Mouse (Mus musculus) liver, embryonic 13.5 days (tissue): ENCODE data around the gene Med20. TPM values are rescaled to one million over a fixed set of nuclear protein-coding genes. Genes with fewer than 3 reads are reported as not detected.
A peak's percentile ranks its signal among the peaks of the same experiment; 100 is the strongest.

Source experiments
- ATAC-seq: fragments of 200-750 bp; cut with Nextera tagmentation; 2 replicates; pipeline ENCODE4 v1.8.0; 2017; ENCODE audit warnings: low read depth, mild to moderate bottlenecking, moderate number of reproducible peaks, moderate library complexity
- DNase-seq: peaks from one replicate; pipeline ENCODE4 v3.0.0; 2022
- H3K27ac ChIP-seq: fragments of 300-500 bp; sonication (generic); 2 replicates; pipeline ENCODE4 v1.5.1; 2015; ENCODE audit warnings: moderate library complexity, mild to moderate bottlenecking, inconsistent platforms
- H3K27me3 ChIP-seq: fragments of 300-500 bp; sonication (generic); 2 replicates; pipeline ENCODE4 v1.6.1; 2015; ENCODE audit warnings: mild to moderate bottlenecking, inconsistent platforms
- H3K36me3 ChIP-seq: fragments of 300-500 bp; sonication (generic); 2 replicates; pipeline ENCODE4 v1.6.1; 2015; ENCODE audit warnings: mild to moderate bottlenecking, inconsistent platforms
- H3K4me1 ChIP-seq: fragments of 300-500 bp; sonication (generic); replicated peaks from 2 replicates; pipeline ENCODE4 v1.6.1; 2015; ENCODE audit warnings: inconsistent platforms
- H3K4me2 ChIP-seq: fragments of 300-500 bp; sonication (generic); 2 replicates; pipeline ENCODE4 v1.6.1; 2015; ENCODE audit warnings: inconsistent platforms, mild to moderate bottlenecking, moderate library complexity
- H3K4me3 ChIP-seq: fragments of 300-500 bp; sonication (generic); replicated peaks from 2 replicates; pipeline ENCODE4 v1.5.1; 2015; ENCODE audit warnings: mild to moderate bottlenecking, inconsistent platforms
- H3K9ac ChIP-seq: fragments of 300-500 bp; sonication (generic); 2 replicates; pipeline ENCODE4 v1.6.1; 2015; ENCODE audit warnings: mild to moderate bottlenecking, inconsistent platforms
- H3K9me3 ChIP-seq: fragments of 300-500 bp; sonication (generic); replicated peaks from 2 replicates; pipeline ENCODE4 v1.6.1; 2016; ENCODE audit warnings: inconsistent platforms
- WGBS: fragments of 180-500 bp; shearing (Covaris S2); methylation state at CpG from one replicate; pipeline ENCODE4 v1.1.7; 2015; ENCODE audit not compliant: insufficient replicate concordance; 5-methylcytosine and 5-hydroxymethylcytosine counted together
- polyA plus RNA-seq: library from polyadenylated mRNA; unstranded; fragments of >200 nt; fragmentation: Nextera tagmentation; extraction: Ambion mirVana; gene quantifications from 2 replicates; pipeline ENCODE4 v1.2.1, GENCODE M21; 2015

Gene Med20
- polyA plus RNA-seq: 26.0 and 26.1 TPM in 2 replicates

DNA sequence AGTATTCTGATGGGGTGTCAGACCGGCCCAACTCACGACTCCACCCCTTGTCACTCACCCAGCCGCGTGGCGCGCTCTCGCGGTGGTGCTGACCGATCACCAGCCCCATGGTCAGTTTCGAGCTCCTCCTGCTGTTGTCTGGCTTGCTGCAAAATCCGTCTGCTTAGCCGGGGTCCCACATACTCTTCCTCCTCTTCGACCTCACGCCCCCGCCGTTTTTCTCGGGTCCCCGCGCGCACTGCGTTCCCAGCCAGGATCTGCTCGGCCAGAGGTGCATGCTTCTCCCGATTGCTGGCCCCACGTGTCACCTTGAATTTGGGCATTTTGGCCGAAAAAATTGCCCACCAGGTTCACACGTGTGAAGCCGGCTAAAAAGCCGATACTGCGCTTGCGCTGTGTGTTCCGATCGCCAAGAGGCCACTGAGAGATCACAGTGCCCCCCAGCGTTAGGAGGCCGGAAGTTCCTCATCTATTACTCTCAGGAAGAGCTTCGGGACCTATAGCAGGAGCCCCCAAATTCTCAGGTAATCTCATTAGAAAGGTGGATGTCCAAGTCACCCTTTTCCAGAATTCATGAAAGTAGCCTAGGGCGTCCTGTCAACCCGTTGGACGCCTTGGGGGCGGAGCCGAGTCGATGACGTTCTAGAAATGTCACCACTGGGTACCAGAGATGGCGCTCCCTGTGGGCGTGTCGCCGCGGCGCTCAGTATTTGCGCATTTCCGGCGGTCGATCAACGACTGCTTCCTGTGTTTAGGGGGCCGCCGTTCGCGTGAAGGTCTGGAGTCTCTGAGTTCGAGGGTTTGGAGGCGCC lies at the start of gene Med20, which contains the start of the genes Bysl and Gm20517:
TSS of gene Med20 (plus strand) at position 734 of the 812 bp plus-strand sequence.
TSS of gene Bysl (minus strand) at position 644 of the 812 bp plus-strand sequence.
TSS of gene Gm20517 (plus strand) at position 741 of the 812 bp plus-strand sequence.
- peak; percentile 89 for ATAC-seq
- Histone ChIP-seq H3K9me3 (no peaks in the 10 kb centered on the region), H3K27me3 (no peaks in the 10 kb centered on the region), H3K9ac (peak within 1 kb of the TSS; percentile 86), H3K4me2 (peak within 1 kb of the TSS; percentile 88), H3K4me1 (peaks cover 75% of the 10 kb centered on the region), H3K27ac (peak within 1 kb of the TSS; percentile 91), H3K36me3 (peaks cover 67% of the 10 kb centered on the region), H3K4me3 (peak within 1 kb of the TSS; percentile 85)
- under 1% methylated on average over 59 of the region's 59 CpGs for WGBS
- peak; percentile 94 for DNase-seq

DNA sequence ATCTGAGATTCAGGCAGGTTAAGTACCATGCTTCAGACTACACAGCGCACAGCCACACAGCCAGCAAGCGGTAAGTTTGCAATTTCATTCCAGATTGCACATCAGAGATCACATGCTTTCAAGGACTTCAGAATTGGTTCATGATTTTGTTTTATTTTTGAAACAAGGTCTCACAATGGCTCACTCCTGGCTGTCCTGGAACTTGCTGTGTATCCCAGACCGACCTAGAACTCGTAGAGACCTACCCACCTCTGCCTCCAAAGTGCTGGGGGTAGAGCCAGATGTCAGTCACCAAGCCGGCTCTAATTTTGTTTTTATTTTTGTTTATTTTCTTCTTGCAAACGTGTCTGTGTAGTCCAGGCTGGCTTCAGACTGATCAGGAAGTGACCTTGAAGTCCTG lies 48.5 kb upstream of the Med20 start:
- WGBS: 76% methylated on average over 6 of the region's 6 CpGs
- Histone ChIP-seq H3K4me2 (no peak overlapping the region), H3K4me1 (peaks cover 68% of the 10 kb centered on the region), H3K36me3 (no peaks in the 10 kb centered on the region), H3K9me3 (no peaks in the 10 kb centered on the region), H3K9ac (no peak overlapping the region), H3K27me3 (no peaks in the 10 kb centered on the region), H3K27ac (0 out of 2 replicates have a peak overlapping the region, but pooled peaks have one; percentile 21), H3K4me3 (no peak overlapping the region)
- ATAC-seq: no peak
- no peak for DNase-seq

DNA sequence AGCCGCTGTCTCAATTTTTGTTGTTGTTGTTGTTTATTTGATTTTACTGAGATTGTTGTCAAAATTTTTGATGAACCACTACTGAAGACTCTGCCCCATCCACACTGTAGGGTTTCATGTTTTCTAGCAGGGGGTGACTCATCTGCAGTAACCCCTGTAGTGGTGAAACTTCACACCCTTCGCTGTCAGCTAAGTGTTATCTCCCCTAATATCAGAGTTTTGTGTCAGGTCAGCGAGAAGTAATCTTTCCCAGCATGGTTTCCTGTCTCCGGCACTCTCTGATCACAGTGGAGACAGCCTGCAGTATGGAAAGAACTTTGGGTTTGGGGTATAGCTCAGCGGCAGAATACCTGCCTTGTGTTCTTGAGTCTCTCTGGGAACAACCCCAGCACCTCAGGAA lies 46.8 kb upstream of the Med20 start:
- Histone ChIP-seq H3K9ac (0 out of 2 replicates have a peak overlapping the region, but pooled peaks have one; percentile 23), H3K27ac (peak overlapping the region; percentile 61)
- 23% methylated on average over 5 of the region's 5 CpGs for WGBS

DNA sequence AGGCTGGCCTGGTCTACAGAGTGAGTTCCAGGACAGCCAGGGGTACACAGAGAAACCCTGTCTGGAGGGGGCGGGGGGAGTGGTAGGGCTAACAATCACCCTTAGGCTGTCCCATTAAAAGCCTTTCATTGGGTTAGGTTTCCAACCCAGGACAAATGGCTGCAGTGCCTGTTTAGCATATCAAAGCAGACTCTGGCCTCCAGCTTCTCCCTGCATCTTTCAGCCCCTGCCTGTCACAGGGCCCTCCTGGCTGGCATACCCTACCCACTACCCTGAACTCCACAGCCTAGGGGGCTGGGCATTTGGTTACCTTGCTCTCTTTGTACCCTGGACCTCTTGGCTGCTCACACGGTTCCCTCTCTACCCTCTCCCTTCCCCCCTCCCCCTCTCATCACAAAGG lies 45.2 kb upstream of the Med20 start:
- no peak overlapping the region for H3K4me2 ChIP-seq
- peaks cover 68% of the 10 kb centered on the region for H3K4me1 ChIP-seq
- H3K9ac ChIP-seq: peak overlapping the region; percentile 37; the same call in 1 of the 2 replicates
- H3K27ac ChIP-seq: peak overlapping the region; percentile 56; the same call in 1 of the 2 replicates
- H3K36me3 ChIP-seq: no peaks in the 10 kb centered on the region
- WGBS: 49% methylated on average over 2 of the region's 2 CpGs
- H3K27me3 ChIP-seq: no peaks in the 10 kb centered on the region
- no peak for ATAC-seq
- no peak for DNase-seq
- H3K4me3 ChIP-seq: no peak overlapping the region
- no peaks in the 10 kb centered on the region for H3K9me3 ChIP-seq

More for the DNA sequence above, 46.8 kb upstream of the Med20 start:
- no peaks in the 10 kb centered on the region for H3K9me3 ChIP-seq
- H3K4me3 ChIP-seq: no peak overlapping the region
- H3K27me3 ChIP-seq: no peaks in the 10 kb centered on the region
- DNase-seq (no peak), ATAC-seq (no peak)
- peaks cover 78% of the 10 kb centered on the region for H3K4me1 ChIP-seq
- H3K36me3 ChIP-seq: no peaks in the 10 kb centered on the region
- H3K4me2 ChIP-seq: peak overlapping the region; percentile 20; the same call in 1 of the 2 replicates

DNA sequence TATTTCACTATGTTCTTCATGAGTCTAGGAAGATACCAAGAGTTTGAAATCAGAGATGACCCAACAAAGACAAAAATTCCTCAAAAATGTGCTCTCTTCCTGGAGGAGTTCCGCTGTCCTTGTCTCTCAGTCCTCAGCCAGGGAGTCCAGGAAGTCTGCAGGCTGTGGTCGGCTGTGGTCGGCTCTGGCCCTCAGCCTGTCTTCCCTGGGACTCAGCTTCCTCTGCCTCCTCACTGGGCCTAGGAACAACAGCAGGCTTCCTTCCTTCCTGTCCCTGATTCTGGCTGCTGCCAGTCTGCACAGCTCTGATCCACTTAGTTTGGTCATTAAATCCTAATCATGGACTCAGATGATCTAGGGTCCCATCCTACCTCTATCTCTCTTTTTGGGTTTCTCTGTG lies 44.1 kb upstream of the Med20 start:
- Histone ChIP-seq H3K9me3 (no peaks in the 10 kb centered on the region), H3K27ac (peak overlapping the region; percentile 90), H3K4me1 (peaks cover 77% of the 10 kb centered on the region), H3K36me3 (no peaks in the 10 kb centered on the region), H3K9ac (peak overlapping the region; percentile 58; the same call in 1 of the 2 replicates), H3K4me2 (no peak overlapping the region), H3K4me3 (no peak overlapping the region), H3K27me3 (no peaks in the 10 kb centered on the region)
- ATAC-seq (no peak), DNase-seq (no peak)
- 46% methylated on average over 3 of the region's 3 CpGs for WGBS

DNA sequence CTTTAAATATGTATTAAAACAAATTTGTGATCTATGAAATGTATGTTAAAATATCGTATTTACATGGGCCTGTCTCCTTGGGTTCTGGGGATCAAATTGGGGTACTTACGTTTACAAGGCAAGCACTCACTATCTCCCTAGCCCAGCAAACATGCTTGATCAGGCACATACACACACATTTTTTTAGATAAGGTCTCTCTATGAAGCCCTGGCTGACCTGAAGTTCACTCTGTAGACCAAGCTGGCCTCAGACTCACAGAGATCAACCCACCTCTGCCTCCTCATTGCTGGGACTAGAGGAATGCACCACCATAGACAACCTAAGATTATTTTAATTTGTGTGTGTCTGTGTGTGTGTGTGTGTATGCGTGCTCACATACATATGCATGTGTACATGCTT lies 43.0 kb upstream of the Med20 start:
- H3K4me2 ChIP-seq: peak overlapping the region; percentile 55

DNA sequence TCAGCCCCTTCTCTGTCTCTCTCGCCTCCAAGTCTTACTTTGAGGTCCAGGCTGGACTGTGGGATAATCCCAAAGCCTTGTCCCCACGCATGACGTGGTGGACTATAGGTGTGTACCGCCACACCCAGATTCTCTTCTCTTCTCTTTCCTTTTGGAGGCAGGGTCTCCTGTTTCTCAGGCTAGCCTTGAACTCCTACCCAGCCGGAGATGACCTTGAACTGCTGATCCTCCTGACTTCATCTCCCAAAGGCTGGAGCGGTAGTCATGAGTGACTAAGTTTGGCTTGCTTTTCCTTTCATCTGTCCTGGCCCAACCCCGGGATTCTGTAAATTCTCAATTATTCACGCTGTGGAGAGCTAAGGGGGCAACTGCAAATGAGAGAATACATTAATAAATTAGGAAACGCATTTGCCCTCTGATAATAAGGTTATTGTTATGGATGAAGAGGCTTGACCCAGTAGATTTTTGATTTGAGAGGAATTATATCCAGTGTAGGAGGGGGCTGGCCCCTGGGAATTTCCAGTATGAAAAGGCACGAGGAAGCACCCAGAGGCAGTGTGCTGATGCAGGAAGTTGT lies 42.3 kb upstream of the Med20 start:
- peak overlapping the region; percentile 58 for H3K9ac ChIP-seq
- no peak overlapping the region for H3K4me3 ChIP-seq
- peaks cover 76% of the 10 kb centered on the region for H3K4me1 ChIP-seq
- peak overlapping the region; percentile 55 for H3K4me2 ChIP-seq
- H3K27me3 ChIP-seq: no peaks in the 10 kb centered on the region
- ATAC-seq: peak; percentile 7; the same call in 1 of the 2 replicates
- H3K27ac ChIP-seq: peak overlapping the region; percentile 90
- H3K9me3 ChIP-seq: no peaks in the 10 kb centered on the region
- DNase-seq: no peak
- H3K36me3 ChIP-seq: no peaks in the 10 kb centered on the region
- WGBS: 84% methylated on average over 10 of the region's 10 CpGs

More for the DNA sequence above, 43.0 kb upstream of the Med20 start:
- Histone ChIP-seq H3K9ac (peak overlapping the region; percentile 58), H3K27me3 (no peaks in the 10 kb centered on the region), H3K9me3 (no peaks in the 10 kb centered on the region), H3K4me3 (no peak overlapping the region), H3K36me3 (no peaks in the 10 kb centered on the region), H3K4me1 (peaks cover 78% of the 10 kb centered on the region), H3K27ac (peak overlapping the region; percentile 90)
- ATAC-seq (peak; percentile 97), DNase-seq (peak; percentile 71)
- WGBS: 40% methylated on average over 3 of the region's 3 CpGs

DNA sequence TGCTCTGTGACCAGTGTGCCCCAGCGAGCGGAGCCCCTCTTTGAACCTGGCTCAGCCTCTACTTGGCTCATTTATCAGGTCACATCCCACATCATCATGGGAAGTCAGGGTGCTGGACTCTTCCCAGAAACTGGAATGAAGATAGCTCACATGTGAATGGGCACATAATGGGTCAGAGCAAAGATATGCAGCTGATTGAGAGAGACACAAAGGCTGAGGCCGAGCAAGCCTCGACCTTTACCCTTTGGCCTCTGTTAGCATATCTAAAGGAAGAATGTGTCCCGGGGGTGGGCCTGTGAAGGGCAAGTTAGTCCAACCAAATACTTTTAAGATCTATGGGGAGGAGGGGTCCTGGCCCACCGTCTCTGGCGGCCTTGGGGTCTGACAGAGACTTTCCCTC lies 39.8 kb upstream of the Med20 start:
- H3K9ac ChIP-seq: no peak overlapping the region
- H3K27ac ChIP-seq: peak overlapping the region; percentile 23; the same call in 1 of the 2 replicates
- ATAC-seq: no peak
- WGBS: 66% methylated on average over 7 of the region's 7 CpGs
- H3K36me3 ChIP-seq: no peaks in the 10 kb centered on the region
- peaks cover 62% of the 10 kb centered on the region for H3K4me1 ChIP-seq
- no peak overlapping the region for H3K4me3 ChIP-seq
- H3K4me2 ChIP-seq: no peak overlapping the region
- no peak for DNase-seq
- no peaks in the 10 kb centered on the region for H3K9me3 ChIP-seq
- no peaks in the 10 kb centered on the region for H3K27me3 ChIP-seq

DNA sequence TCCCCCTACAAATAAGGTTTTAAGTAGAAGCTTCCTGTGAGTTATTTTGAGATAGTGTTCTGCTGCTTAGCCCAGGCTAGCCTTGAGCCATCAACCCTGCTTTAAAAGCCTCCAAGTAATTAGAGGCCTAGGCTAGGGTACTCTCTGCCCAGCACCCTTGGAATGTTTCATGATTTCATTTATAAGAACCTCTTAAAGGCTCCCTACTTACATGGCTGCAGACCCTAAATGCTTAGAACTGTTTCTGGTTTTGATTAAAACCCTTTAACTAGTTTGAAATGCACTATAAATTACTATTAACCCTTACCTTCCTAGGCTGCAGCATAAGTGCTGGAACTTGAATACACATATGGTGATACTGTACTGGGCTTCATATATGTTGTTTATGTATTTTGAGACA lies 38.9 kb upstream of the Med20 start:
- H3K4me1 ChIP-seq: peaks cover 56% of the 10 kb centered on the region
- no peak overlapping the region for H3K4me2 ChIP-seq
- no peak for DNase-seq
- ATAC-seq: no peak
- no peaks in the 10 kb centered on the region for H3K36me3 ChIP-seq
- H3K27ac ChIP-seq: no peak overlapping the region
- no peaks in the 10 kb centered on the region for H3K9me3 ChIP-seq
- H3K27me3 ChIP-seq: no peaks in the 10 kb centered on the region
- no peak overlapping the region for H3K9ac ChIP-seq
- H3K4me3 ChIP-seq: no peak overlapping the region

DNA sequence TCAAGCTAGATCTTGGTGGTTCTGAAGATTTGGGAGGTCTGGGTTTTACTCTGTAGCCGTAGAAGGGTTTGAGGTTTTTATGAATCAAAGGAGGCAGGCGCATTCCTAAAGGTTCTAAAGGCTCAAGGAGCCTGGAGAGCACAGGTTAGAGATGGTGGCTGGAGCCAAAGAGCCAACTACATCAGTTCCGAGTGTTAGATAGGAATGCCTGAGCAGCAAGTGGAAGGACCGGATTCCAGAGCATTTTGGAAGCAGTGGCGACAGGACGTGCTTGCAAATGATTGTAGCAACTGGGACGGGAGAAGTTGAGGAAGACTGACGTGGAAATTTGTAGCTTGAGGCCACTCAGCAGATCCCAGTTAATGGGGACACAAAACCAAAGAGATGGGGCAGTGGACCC lies 37.4 kb upstream of the Med20 start:
- H3K4me3 ChIP-seq: no peak overlapping the region
- 67% methylated on average over 8 of the region's 8 CpGs for WGBS
- no peak for DNase-seq

DNA sequence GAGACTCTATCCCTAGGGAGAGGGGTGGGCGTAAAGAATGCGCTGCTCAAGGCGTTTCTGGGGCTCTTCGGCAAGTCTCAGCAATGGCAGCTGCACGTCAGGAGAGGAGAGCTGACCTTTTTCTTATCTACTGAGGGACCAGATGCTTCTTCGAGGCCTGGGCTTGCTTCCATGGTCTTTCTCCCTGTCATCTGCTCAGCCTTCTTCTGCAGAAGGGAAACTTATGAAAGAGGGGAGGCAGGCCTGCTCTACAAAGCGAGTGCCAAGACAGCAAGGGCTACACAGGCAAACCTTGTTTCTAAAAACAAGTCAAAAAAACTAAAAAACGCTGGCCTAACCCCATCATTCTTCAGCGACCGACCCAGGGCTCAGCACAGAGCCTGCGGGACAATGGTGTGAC lies 36.6 kb upstream of the Med20 start:
- ATAC-seq: no peak
- H3K4me2 ChIP-seq: no peak overlapping the region
- no peaks in the 10 kb centered on the region for H3K9me3 ChIP-seq
- no peak overlapping the region for H3K9ac ChIP-seq
- WGBS: 58% methylated on average over 11 of the region's 11 CpGs
- no peaks in the 10 kb centered on the region for H3K36me3 ChIP-seq
- no peaks in the 10 kb centered on the region for H3K27me3 ChIP-seq
- H3K4me1 ChIP-seq: peaks cover 53% of the 10 kb centered on the region
- no peak overlapping the region for H3K4me3 ChIP-seq
- no peak for DNase-seq
- H3K27ac ChIP-seq: peak overlapping the region; percentile 50

More for the DNA sequence above, 37.4 kb upstream of the Med20 start:
- peaks cover 56% of the 10 kb centered on the region for H3K4me1 ChIP-seq
- H3K4me2 ChIP-seq: no peak overlapping the region
- no peak overlapping the region for H3K27ac ChIP-seq
- no peaks in the 10 kb centered on the region for H3K9me3 ChIP-seq
- H3K27me3 ChIP-seq: no peaks in the 10 kb centered on the region
- ATAC-seq: no peak
- H3K36me3 ChIP-seq: no peaks in the 10 kb centered on the region
- H3K9ac ChIP-seq: no peak overlapping the region
